Mouse (Mus musculus) forebrain, embryonic 15.5 days (tissue): ENCODE results near the gene Fgf3. TPM values are rescaled to one million over a fixed set of nuclear protein-coding genes. Genes with fewer than 3 reads are reported as not detected.

Source experiments
- ATAC-seq: fragments of 200-750 bp; cut with Nextera tagmentation; replicated peaks from 2 replicates; pipeline ENCODE4 v1.8.0; 2017; ENCODE audit warnings: mild to moderate bottlenecking, moderate TSS enrichment, moderate library complexity
- H3K27ac ChIP-seq: fragments of 300-500 bp; sonication (generic); replicated peaks from 2 replicates; pipeline ENCODE4 v1.5.1; 2015; ENCODE audit warnings: mild to moderate bottlenecking, inconsistent platforms
- H3K27me3 ChIP-seq: fragments of 300-500 bp; sonication (generic); 2 replicates; pipeline ENCODE4 v1.6.1; 2015; ENCODE audit warnings: inconsistent platforms
- H3K36me3 ChIP-seq: fragments of 300-500 bp; sonication (generic); 2 replicates; pipeline ENCODE4 v1.6.1; 2015; ENCODE audit warnings: mild to moderate bottlenecking, inconsistent platforms
- H3K4me1 ChIP-seq: fragments of 300-500 bp; sonication (generic); 2 replicates; pipeline ENCODE4 v1.6.1; 2015; ENCODE audit warnings: inconsistent platforms
- H3K4me2 ChIP-seq: fragments of 300-500 bp; sonication (generic); replicated peaks from 2 replicates; pipeline ENCODE4 v1.6.1; 2015; ENCODE audit warnings: mild to moderate bottlenecking, inconsistent platforms
- H3K4me3 ChIP-seq: fragments of 300-500 bp; sonication (generic); 2 replicates; pipeline ENCODE4 v1.5.1; 2015; ENCODE audit warnings: mild to moderate bottlenecking, inconsistent platforms
- H3K9ac ChIP-seq: fragments of 300-500 bp; sonication (generic); replicated peaks from 2 replicates; pipeline ENCODE4 v1.6.1; 2015; ENCODE audit warnings: mild to moderate bottlenecking, inconsistent platforms
- H3K9me3 ChIP-seq: fragments of 300-500 bp; sonication (generic); 2 replicates; pipeline ENCODE4 v1.6.1; 2016; ENCODE audit warnings: inconsistent platforms
- WGBS: fragments of 180-500 bp; shearing (Covaris S2); methylation state at CpG from one replicate; pipeline ENCODE4 v1.1.7; 2015; ENCODE audit warnings: mixed read lengths; 5-methylcytosine and 5-hydroxymethylcytosine counted together
- polyA plus RNA-seq: library from polyadenylated mRNA; unstranded; fragments of >200 nt; fragmentation: Nextera tagmentation; extraction: Ambion mirVana; gene quantifications from 2 replicates; pipeline ENCODE4 v1.2.1, GENCODE M21; 2015

The Fgf3 gene
- polyA plus RNA-seq, 1 experiment from 2014 or later = 2.7 TPM

DNA sequence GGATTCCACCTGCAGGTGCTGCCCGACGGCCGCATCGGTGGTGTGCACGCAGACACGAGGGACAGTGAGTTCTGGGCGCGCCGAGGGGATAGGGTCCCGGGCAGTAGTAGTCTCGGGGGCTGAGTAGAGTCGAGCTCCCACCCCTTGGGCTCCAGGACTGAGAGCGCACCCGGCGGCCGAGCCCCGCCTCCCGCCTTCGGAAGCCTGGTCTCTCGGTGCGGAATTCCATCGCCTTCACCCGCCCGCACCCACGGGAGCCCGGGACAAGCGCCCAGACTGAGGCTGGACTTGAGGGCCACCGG, 23.8 kb downstream of the Fgf3 start:
- H3K36me3 ChIP-seq = no peaks in the 10 kb centered on the region
- WGBS = under 1% methylated on average over 23 of the region's 28 CpGs
- peaks cover 67% of the 10 kb centered on the region for H3K27me3 ChIP-seq
- H3K4me1 ChIP-seq = peaks cover 14% of the 10 kb centered on the region
- peak overlapping the region; percentile 30 for H3K4me2 ChIP-seq
- H3K9ac ChIP-seq = no peak overlapping the region
- peak overlapping the region; percentile 19 for H3K4me3 ChIP-seq
- ATAC-seq = no peak
- H3K9me3 ChIP-seq = no peaks in the 10 kb centered on the region
- no peak overlapping the region for H3K27ac ChIP-seq

DNA sequence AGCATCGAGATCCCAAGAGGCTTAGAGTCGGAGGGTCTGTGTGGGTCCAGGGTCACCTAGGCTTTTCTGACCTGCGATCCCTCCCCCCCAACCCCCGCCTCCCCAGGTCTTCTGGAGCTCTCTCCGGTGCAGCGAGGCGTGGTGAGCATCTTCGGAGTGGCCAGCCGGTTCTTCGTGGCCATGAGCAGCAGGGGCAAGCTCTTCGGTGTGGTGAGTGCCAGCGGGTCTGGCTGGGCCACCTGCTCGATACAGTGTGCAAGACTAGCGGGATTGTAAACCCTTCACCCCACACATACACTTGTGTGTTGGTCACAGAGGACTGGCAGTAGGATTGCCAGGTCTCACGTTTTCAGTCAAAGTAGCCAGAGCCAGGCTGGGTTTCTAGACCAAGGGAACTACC, 24.2 kb downstream of the Fgf3 start:
- Histone ChIP-seq H3K27me3 (peaks cover 67% of the 10 kb centered on the region), H3K36me3 (no peaks in the 10 kb centered on the region), H3K4me1 (peaks cover 14% of the 10 kb centered on the region), H3K4me2 (peak overlapping the region; percentile 30; the same call in 1 of the 2 replicates), H3K27ac (no peak overlapping the region), H3K9ac (no peak overlapping the region), H3K9me3 (no peaks in the 10 kb centered on the region), H3K4me3 (no peak overlapping the region)
- no peak for ATAC-seq
- WGBS = 2% methylated on average over 15 of the region's 15 CpGs

DNA sequence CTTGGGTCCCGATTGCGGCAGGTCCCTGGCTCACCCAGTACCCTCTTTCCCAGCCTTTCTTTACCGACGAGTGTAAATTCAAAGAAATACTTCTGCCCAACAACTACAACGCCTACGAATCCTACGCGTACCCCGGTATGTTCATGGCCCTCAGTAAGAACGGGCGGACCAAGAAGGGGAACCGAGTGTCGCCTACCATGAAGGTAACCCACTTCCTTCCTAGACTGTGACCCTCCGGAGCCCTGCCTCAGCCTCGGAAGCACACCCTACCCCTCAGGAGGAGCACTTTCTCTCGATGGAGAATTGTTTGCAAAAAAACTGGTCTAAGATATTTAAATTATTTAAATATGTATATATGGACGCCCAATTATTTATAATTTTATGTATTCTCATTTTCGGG, 24.8 kb downstream of the Fgf3 start:
- Histone ChIP-seq H3K9me3 (no peaks in the 10 kb centered on the region), H3K36me3 (no peaks in the 10 kb centered on the region), H3K9ac (no peak overlapping the region), H3K4me1 (peaks cover 14% of the 10 kb centered on the region), H3K4me2 (no peak overlapping the region), H3K27me3 (peaks cover 70% of the 10 kb centered on the region), H3K27ac (no peak overlapping the region), H3K4me3 (no peak overlapping the region)
- no peak for ATAC-seq
- 4% methylated on average over 18 of the region's 18 CpGs for WGBS

DNA sequence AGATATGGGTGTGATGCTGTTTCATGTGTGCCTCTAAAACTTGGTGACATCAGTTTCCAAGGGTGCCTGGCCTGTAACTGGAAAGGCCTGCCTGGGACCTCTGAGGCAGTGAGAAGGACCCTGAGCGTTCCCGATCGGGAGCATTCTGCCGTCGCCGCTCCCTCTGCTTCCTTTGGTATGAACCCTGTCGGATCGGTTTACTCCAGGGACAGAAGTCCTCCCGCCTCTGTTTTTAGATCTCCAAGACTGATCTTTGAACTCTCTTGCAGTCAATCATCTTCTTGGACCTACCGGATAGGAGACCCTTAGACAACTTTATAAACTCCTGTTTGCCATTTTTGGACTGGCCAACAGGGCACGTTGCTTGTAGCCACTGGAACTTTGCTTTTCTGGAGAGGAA, 25.3 kb downstream of the Fgf3 start:
- no peaks in the 10 kb centered on the region for H3K9me3 ChIP-seq
- H3K4me3 ChIP-seq = no peak overlapping the region
- peaks cover 14% of the 10 kb centered on the region for H3K4me1 ChIP-seq
- no peak overlapping the region for H3K27ac ChIP-seq
- 1% methylated on average over 11 of the region's 11 CpGs for WGBS
- ATAC-seq = no peak
- H3K4me2 ChIP-seq = no peak overlapping the region
- no peak overlapping the region for H3K9ac ChIP-seq
- peaks cover 70% of the 10 kb centered on the region for H3K27me3 ChIP-seq
- no peaks in the 10 kb centered on the region for H3K36me3 ChIP-seq

DNA sequence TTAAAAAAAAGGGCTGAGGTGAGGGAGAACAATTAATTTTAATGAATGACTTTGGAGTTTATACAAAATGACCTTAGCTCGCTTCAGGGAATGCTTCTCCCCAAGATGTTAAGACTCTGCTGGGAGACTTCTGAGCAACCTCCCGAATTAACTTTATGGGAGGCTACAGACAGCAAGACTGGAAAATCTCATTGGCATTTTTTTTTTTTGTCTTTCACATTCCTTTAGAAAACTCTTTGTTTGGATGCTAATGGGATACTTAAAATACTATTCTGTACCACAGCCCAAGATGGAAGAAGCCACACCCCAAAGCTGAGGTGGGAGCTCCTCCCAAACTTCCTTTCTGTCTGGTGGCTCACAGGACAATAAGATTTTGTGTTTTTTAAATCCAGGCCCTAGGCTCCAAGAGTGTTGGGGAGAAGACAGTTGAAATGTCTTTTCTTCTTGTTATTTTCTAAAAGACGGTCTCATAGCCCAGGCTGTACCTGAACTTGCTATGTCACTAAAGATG, 26.3 kb downstream of the Fgf3 start:
- no peak overlapping the region for H3K4me2 ChIP-seq
- no peak overlapping the region for H3K27ac ChIP-seq
- H3K27me3 ChIP-seq = peaks cover 65% of the 10 kb centered on the region
- H3K4me1 ChIP-seq = peaks cover 14% of the 10 kb centered on the region
- no peak for ATAC-seq
- WGBS = 42% methylated on average over 3 of the region's 3 CpGs
- H3K9ac ChIP-seq = no peak overlapping the region
- no peak overlapping the region for H3K4me3 ChIP-seq
- no peaks in the 10 kb centered on the region for H3K9me3 ChIP-seq
- H3K36me3 ChIP-seq = no peaks in the 10 kb centered on the region

DNA sequence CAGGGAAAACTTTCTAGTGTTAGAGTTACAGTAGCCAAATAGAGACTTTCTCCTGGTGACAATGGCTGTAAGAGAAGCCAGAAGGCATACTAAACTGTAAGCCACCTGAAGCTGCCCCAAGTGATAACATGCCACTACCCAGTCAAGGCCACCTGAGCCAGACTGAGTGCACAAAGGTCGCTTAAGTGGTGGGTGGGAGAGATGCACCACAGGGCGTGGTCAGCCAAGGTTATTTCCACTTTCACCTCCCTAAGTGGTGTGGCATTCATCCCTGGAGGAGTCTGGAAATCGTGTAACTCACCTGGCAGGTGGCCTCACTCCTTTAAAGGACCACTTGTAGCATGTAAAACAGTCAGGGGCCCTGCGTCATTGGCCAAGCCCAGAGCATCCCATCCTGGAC, 29.3 kb downstream of the Fgf3 start:
- H3K27me3 ChIP-seq = peaks cover 35% of the 10 kb centered on the region
- peaks cover under 1% of the 10 kb centered on the region; the same call in 1 of the 2 replicates for H3K4me1 ChIP-seq

DNA sequence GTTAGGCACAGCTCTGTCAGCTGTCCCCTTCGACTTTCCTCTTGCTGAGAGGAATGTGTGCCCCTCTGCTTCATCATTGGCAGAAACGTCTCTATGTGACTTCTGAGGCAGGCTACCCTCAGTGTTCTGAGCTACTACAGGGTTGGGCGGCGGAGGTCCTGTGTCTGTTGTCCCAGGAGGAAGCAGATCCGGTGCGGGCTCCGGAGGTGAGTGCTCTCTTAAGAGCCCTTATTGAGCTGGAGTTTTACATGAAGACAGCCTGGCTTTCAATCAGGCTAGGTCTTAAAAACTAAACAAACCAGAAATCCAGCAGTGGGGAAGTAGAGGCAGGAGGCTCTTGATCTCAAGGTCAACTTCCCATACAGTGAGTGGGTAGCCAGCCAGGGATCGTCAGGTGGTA, 29.7 kb downstream of the Fgf3 start:
- no peak overlapping the region for H3K9ac ChIP-seq
- H3K4me2 ChIP-seq = no peak overlapping the region
- H3K9me3 ChIP-seq = no peaks in the 10 kb centered on the region
- H3K4me1 ChIP-seq = no peaks in the 10 kb centered on the region
- no peak overlapping the region for H3K27ac ChIP-seq
- H3K36me3 ChIP-seq = no peaks in the 10 kb centered on the region
- peaks cover 33% of the 10 kb centered on the region for H3K27me3 ChIP-seq
- WGBS = 85% methylated on average over 8 of the region's 8 CpGs
- ATAC-seq = no peak
- no peak overlapping the region for H3K4me3 ChIP-seq

More for the DNA sequence above, 29.3 kb downstream of the Fgf3 start:
- H3K27ac ChIP-seq = no peak overlapping the region
- no peak for ATAC-seq
- 73% methylated on average over 4 of the region's 4 CpGs for WGBS
- H3K4me3 ChIP-seq = no peak overlapping the region
- H3K9ac ChIP-seq = no peak overlapping the region
- H3K4me2 ChIP-seq = no peak overlapping the region
- no peaks in the 10 kb centered on the region for H3K9me3 ChIP-seq
- H3K36me3 ChIP-seq = no peaks in the 10 kb centered on the region

DNA sequence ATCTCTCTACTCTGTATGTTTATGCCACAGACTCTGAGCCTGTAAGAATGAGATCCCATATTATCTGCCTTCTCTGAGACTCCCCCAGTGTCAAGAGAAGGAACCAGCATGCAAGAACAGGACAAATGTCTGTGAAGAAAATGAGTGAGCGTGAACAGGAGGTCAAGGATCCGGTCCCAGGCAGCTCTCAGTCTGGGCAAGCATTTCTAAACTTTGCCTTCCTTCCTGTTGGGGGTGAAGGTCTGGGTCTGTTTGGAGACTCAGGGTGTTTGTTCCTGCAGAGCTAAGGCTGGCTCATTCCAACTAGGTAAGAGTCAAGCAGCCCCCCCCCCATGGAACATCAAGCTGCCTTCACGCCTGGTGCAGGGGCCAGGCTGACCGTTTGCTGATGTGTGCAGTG, 34.5 kb downstream of the Fgf3 start:
- peaks cover 1% of the 10 kb centered on the region; the same call in 1 of the 2 replicates for H3K27me3 ChIP-seq
- no peaks in the 10 kb centered on the region for H3K36me3 ChIP-seq
- H3K9ac ChIP-seq = no peak overlapping the region
- H3K4me3 ChIP-seq = no peak overlapping the region
- H3K4me2 ChIP-seq = no peak overlapping the region
- H3K4me1 ChIP-seq = no peaks in the 10 kb centered on the region; the same call in 1 of the 2 replicates
- no peak for ATAC-seq
- no peaks in the 10 kb centered on the region for H3K9me3 ChIP-seq
- 71% methylated on average over 4 of the region's 4 CpGs for WGBS
- H3K27ac ChIP-seq = no peak overlapping the region

DNA sequence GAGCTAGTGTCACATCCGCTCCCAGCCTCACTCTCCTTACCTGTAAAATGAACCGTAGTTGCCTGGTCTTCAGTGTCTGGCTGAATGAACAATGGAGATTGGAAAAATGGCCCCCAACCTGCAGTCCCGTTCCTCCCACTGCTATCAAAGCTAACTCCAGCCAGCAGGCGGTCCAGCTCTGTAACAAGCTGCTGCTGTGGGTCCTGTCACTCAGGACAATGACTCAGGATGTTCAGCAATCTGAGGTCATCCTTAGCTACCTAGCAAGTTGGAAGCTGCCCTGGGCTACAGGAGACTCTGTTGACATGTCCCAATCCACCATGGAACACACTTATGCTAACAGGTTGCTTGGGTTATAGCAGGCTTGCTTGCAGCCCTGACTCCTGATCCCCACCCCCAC, 35.3 kb downstream of the Fgf3 start:
- Histone ChIP-seq H3K27me3 (no peaks in the 10 kb centered on the region), H3K4me2 (no peak overlapping the region), H3K36me3 (no peaks in the 10 kb centered on the region), H3K9me3 (no peaks in the 10 kb centered on the region), H3K9ac (no peak overlapping the region), H3K4me3 (no peak overlapping the region), H3K27ac (no peak overlapping the region), H3K4me1 (no peaks in the 10 kb centered on the region; the same call in 1 of the 2 replicates)
- WGBS = 71% methylated on average over 4 of the region's 4 CpGs
- ATAC-seq = no peak

DNA sequence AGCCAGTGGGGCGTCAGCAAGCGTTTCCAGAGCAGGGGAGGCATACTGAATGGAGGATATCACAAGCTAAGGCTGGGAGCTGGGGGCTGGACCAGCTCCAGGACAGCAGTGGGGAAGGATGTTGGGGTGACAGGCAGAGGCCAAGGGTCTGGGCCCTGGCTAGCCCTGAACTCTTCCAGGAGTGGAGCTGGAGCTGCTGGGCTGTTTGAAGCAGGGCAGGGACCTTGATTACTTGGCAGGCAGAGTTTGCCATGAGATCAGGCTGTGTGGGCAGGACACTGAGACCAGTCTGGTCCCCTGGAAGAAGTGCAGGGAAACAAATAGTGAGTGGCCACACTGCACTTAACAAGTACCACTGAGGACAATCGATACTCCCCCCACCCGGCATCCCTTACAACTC, 36.3 kb downstream of the Fgf3 start:
- Histone ChIP-seq H3K36me3 (no peaks in the 10 kb centered on the region), H3K4me1 (no peaks in the 10 kb centered on the region; the same call in 1 of the 2 replicates), H3K4me2 (no peak overlapping the region), H3K27me3 (no peaks in the 10 kb centered on the region), H3K27ac (no peak overlapping the region), H3K9ac (no peak overlapping the region), H3K9me3 (no peaks in the 10 kb centered on the region), H3K4me3 (no peak overlapping the region)
- WGBS = 58% methylated on average over 4 of the region's 4 CpGs
- ATAC-seq = no peak

DNA sequence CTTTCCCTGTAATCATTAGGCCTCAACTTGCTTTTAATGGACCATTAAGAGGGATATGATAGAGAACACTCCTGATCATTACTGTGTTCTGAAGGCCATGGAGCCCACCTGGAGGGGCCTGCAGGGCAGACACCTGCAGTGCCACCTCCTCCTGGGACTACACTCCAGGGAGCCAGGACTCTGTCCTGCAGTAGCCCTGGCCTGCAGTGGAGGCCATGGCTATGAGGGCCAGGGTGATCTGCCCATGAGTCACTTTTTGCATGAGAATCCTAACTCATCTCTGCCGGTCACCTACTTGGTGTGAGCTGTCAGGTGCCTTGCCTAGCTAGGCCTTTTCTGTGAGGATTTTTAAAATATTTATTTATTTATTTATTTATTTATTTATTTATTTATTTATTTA, 40.5 kb downstream of the Fgf3 start:
- WGBS = 91% methylated on average over 1 of the region's 1 CpGs
- no peaks in the 10 kb centered on the region for H3K27me3 ChIP-seq
- H3K4me3 ChIP-seq = no peak overlapping the region
- no peaks in the 10 kb centered on the region for H3K36me3 ChIP-seq
- no peaks in the 10 kb centered on the region for H3K9me3 ChIP-seq
- no peak overlapping the region for H3K9ac ChIP-seq
- no peak overlapping the region for H3K27ac ChIP-seq
- H3K4me1 ChIP-seq = no peaks in the 10 kb centered on the region; the same call in 1 of the 2 replicates
- no peak for ATAC-seq
- H3K4me2 ChIP-seq = no peak overlapping the region

DNA sequence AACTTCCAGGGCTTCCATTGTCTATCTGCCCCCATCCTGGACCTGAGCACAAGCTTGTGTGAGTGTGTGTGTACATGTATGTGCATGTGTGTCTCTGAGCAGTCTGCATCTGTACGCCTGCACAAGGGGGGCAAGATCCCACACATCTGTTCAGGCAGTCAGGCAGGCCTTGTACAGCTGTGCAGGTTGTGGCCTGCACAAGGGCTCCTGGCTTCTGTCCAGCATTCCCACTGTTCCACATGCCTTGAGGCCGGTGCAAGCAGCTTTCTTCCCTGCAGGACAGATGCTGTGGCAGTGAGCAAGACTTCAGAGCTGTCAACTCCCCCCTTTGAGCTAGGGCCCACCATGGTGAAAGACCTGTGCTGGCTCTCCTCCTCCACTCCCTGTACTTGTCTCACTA, 45.2 kb downstream of the Fgf3 start:
- H3K4me3 ChIP-seq = no peak overlapping the region
- H3K27me3 ChIP-seq = 0 out of 2 replicates have a peak, but pooled peaks cover 1% of the 10 kb centered on the region
- H3K36me3 ChIP-seq = no peaks in the 10 kb centered on the region
- no peak overlapping the region for H3K4me2 ChIP-seq
- H3K9ac ChIP-seq = no peak overlapping the region
- 42% methylated on average over 2 of the region's 2 CpGs for WGBS
- no peak overlapping the region for H3K27ac ChIP-seq
- H3K9me3 ChIP-seq = no peaks in the 10 kb centered on the region
- no peaks in the 10 kb centered on the region for H3K4me1 ChIP-seq
- no peak for ATAC-seq

DNA sequence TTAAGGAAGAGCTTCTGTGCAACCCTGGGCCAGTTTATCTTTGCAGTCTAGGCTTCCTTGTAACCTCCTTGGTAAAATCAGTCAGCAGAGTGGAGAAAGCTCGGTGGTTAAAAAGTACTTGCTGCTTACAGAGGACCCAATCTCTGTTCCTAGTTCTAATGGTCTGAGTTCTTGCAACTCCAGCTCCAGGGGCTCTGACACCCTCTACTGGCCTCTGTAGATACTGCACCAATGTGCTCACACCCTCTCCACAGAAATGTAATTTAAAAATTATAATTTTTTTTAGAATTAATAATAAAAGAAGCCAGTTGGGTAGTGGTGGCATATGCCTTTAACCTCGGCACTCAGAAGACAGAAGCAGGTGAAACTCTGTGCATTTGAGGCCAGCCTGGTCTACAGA, 49.8 kb downstream of the Fgf3 start:
- Histone ChIP-seq H3K4me2 (no peak overlapping the region), H3K27ac (no peak overlapping the region), H3K9me3 (no peaks in the 10 kb centered on the region), H3K4me3 (no peak overlapping the region), H3K9ac (no peak overlapping the region), H3K36me3 (no peaks in the 10 kb centered on the region), H3K4me1 (0 out of 2 replicates have a peak, but pooled peaks cover 5% of the 10 kb centered on the region), H3K27me3 (0 out of 2 replicates have a peak, but pooled peaks cover 2% of the 10 kb centered on the region)
- 81% methylated on average over 2 of the region's 2 CpGs for WGBS
- ATAC-seq = no peak
